ENCODE assay signal across 8 mouse cellular contexts in the genomic region with DNA sequence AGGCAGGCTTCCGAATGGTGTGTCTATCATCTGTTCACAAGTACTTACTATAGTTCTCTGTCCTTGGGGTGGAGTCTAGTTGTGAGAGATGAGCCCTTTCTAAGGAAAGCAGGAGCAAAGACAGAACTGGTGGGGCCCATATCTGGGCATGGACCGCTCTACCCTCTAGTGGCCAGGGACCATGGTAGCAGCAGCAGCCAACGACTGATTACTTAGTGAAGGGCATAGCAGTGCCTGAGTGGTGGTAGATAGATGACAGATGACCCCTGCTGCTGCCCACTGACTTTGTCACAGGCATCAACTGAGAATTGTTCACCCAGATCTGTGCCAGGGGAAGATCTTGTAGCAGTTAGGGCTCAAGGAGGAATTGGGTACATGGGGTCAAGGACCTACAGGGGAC. TPM values are rescaled to one million over a fixed set of nuclear protein-coding genes. Genes with fewer than 3 reads are reported as not detected.
DNase-seq lines count a peak whose midpoint lies in the region; ATAC-seq and TF ChIP-seq lines count a peak whose summit lies in the region.

No protein-coding gene starts in this region.

- no peaks in the 10 kb centered on the region for H3K27me3 ChIP-seq in hindbrain, postnatal 0 days (ENCODE audit: insufficient read depth, low read length)
- peaks cover 60% of the 10 kb centered on the region for H3K27me3 ChIP-seq in hindbrain, embryonic 12.5 days

- 43% methylated on average over 3 of the region's 3 CpGs for WGBS in hindbrain, postnatal 0 days
- WGBS in hindbrain, embryonic 12.5 days: 33% methylated on average over 3 of the region's 3 CpGs
- 29% methylated on average over 3 of the region's 3 CpGs for WGBS in bone marrow, adult 2 months

- H3K9me3 ChIP-seq in hindbrain, postnatal 0 days (ENCODE audit: low read length): no peaks in the 10 kb centered on the region
- H3K9me3 ChIP-seq in hindbrain, embryonic 12.5 days (replicated peaks): no peaks in the 10 kb centered on the region

- no peak overlapping the region for H3K9ac ChIP-seq in hindbrain, postnatal 0 days (replicated peaks; ENCODE audit: low read length)
- no peak overlapping the region for H3K9ac ChIP-seq in hindbrain, embryonic 12.5 days

- no peak overlapping the region for H3K4me3 ChIP-seq in hindbrain, postnatal 0 days (ENCODE audit: low read length)
- H3K4me3 ChIP-seq in hindbrain, embryonic 12.5 days: no peak overlapping the region
- no peak overlapping the region for H3K4me3 ChIP-seq in bone marrow, adult 2 months (replicated peaks; ENCODE audit: control insufficient read depth, low read depth, low read length)

- peak; percentile 60 for DNase-seq in hindbrain, postnatal 0 days (ENCODE audit: low spot score)
- DNase-seq in right cerebral cortex, postnatal 14 days: peak; percentile 39
- DNase-seq in right cerebral cortex, postnatal 4 days: no peak
- peak; percentile 42 for DNase-seq in mesoderm, embryonic 11.5 days (ENCODE audit: low read depth, low spot score)
- DNase-seq in ovary, adult 18-20 months (ENCODE audit: low spot score): no peak
- DNase-seq in spleen, adult 12 weeks (ENCODE audit: low spot score): no peak

- no peak for ATAC-seq in hindbrain, postnatal 0 days
- no peak for ATAC-seq in hindbrain, embryonic 12.5 days (ENCODE audit: low FRiP score)

- no peak overlapping the region for H3K27ac ChIP-seq in hindbrain, postnatal 0 days
- no peak overlapping the region for H3K27ac ChIP-seq in hindbrain, embryonic 12.5 days
- no peak overlapping the region for H3K27ac ChIP-seq in bone marrow, adult 2 months (ENCODE audit: control insufficient read depth, insufficient read depth, low read depth, low read length, poor library complexity)

- peak; percentile 84 for TF ChIP-seq CTCF in hindbrain, postnatal 0 days (IDR thresholded peaks at IDR 0.05; ENCODE audit: low read depth)
- TF ChIP-seq CTCF in bone marrow, adult 2 months (IDR thresholded peaks at IDR 0.05; ENCODE audit: control insufficient read depth, insufficient read depth, low read length): peak; percentile 54

- no peaks in the 10 kb centered on the region for H3K36me3 ChIP-seq in hindbrain, postnatal 0 days (ENCODE audit: insufficient read depth, low read length)
- H3K36me3 ChIP-seq in hindbrain, embryonic 12.5 days: no peaks in the 10 kb centered on the region

- no peak overlapping the region for H3K4me2 ChIP-seq in hindbrain, postnatal 0 days (ENCODE audit: low read depth, low read length)
- H3K4me2 ChIP-seq in hindbrain, embryonic 12.5 days (replicated peaks): no peak overlapping the region

- no peak for TF ChIP-seq POLR2A in bone marrow, adult 2 months (IDR thresholded peaks at IDR 0.05; ENCODE audit: borderline replicate concordance, control insufficient read depth, low read depth, low read length)

- no peaks in the 10 kb centered on the region for H3K4me1 ChIP-seq in hindbrain, postnatal 0 days (ENCODE audit: insufficient read depth, low read length)
- H3K4me1 ChIP-seq in hindbrain, embryonic 12.5 days: peaks cover 9% of the 10 kb centered on the region
- peaks cover 1% of the 10 kb centered on the region; the same call in 1 of the 2 replicates for H3K4me1 ChIP-seq in bone marrow, adult 2 months (ENCODE audit: control insufficient read depth, insufficient read depth, low read length)

RNA-seq across cellular contexts. Expression of a gene that starts 12.0 kb away (rescaled TPM):
- total RNA-seq in hindbrain, postnatal 0 days (2014; rRNA removed): 14.6 and 18.5 TPM in 2 replicates
- 8.1 and 9.2 TPM in 2 replicates for polyA plus RNA-seq in hindbrain, postnatal 0 days (2015; fragmentation: Nextera tagmentation; extraction: Ambion mirVana)
- 13.6 and 14.4 TPM in 2 replicates for polyA plus RNA-seq in hindbrain, embryonic 12.5 days (2016; fragmentation: Nextera tagmentation; extraction: Ambion mirVana)
- not detected in 2 replicates for polyA plus RNA-seq in bone marrow, adult 2 months (2011; ENCODE audit: insufficient read depth, insufficient read length, low replicate concordance, missing spikeins)

RNA-seq across cellular contexts. Expression of a gene that starts 33.0 kb away (rescaled TPM):
- 3.2 and 4.2 TPM in 2 replicates for total RNA-seq in hindbrain, postnatal 0 days (2014; rRNA removed)
- polyA plus RNA-seq in hindbrain, postnatal 0 days (2015; fragmentation: Nextera tagmentation; extraction: Ambion mirVana): 1.4 and 1.6 TPM in 2 replicates
- 0.71 and 2.0 TPM in 2 replicates for polyA plus RNA-seq in hindbrain, embryonic 12.5 days (2016; fragmentation: Nextera tagmentation; extraction: Ambion mirVana)
- 2.8 TPM in 2 replicates for polyA plus RNA-seq in bone marrow, adult 2 months (2011; ENCODE audit: insufficient read depth, insufficient read length, low replicate concordance, missing spikeins)

Comparison
In these comparisons a context has a peak if more than half of its experiments do, and no peak if none do; other contexts are left out.
1. DNase-seq: peak in hindbrain, postnatal 0 days (single experiment), right cerebral cortex, postnatal 14 days (single experiment) and mesoderm, embryonic 11.5 days (single experiment); none in right cerebral cortex, postnatal 4 days (single experiment), ovary, adult 18-20 months (single experiment) and spleen, adult 12 weeks (single experiment).